In the genomic region with DNA sequence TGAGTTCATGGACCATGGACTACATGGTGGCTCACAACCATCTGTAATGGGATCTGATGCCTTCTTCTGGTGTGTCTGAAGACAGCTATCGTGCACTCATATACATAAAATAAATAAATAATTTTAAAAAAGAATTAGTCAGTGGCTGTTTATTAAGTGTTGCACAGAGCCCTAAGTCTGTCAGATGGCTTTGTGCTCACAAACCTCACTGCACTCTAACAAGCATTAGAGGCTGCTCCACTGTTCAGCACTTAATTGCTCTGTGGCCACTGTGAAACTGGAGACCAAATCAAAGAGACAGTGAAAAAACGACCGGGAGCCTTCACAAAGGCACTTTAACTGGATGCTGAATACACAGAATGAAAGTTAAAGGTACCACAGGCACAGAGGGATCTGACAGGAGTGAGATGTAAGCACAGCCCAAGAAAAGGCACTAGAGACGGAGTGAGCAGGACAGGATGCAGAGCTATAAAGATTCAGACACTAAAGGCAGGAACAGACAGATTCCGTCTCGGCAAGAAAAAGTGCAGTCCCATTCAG, we compare ENCODE assay signal across 10 mouse cellular contexts. TPM values are rescaled to one million over a fixed set of nuclear protein-coding genes. Genes with fewer than 3 reads are reported as not detected.
DNase-seq lines count a peak whose midpoint lies in the region; ATAC-seq and TF ChIP-seq lines count a peak whose summit lies in the region.
"Had no signal": no experiment of that assay in that cellular context is flagged by ENCODE, and none has a peak within 500 bp of the region (broad histone marks: within the 10 kb centered on the region; RNA-seq: fewer than 3 reads in every experiment).

No protein-coding gene starts in this region.

- no peak overlapping the region for H3K9ac ChIP-seq in heart, embryonic 11.5 days (ENCODE audit: low read depth, low read length)
- H3K9ac ChIP-seq in embryonic facial prominence, embryonic 14.5 days (ENCODE audit: low read depth, low read length), result no peak overlapping the region

- H3K4me1 ChIP-seq in heart, embryonic 11.5 days (ENCODE audit: control insufficient read depth, insufficient read depth, low read length), result peaks cover 3% of the 10 kb centered on the region; the same call in 1 of the 2 replicates
- 0 out of 2 replicates have a peak, but pooled peaks cover 6% of the 10 kb centered on the region for H3K4me1 ChIP-seq in embryonic facial prominence, embryonic 14.5 days (ENCODE audit: control insufficient read depth, insufficient read depth, low read length)

- DNase-seq in heart, postnatal 10 days, result no peak
- no peak for DNase-seq in layer of hippocampus, adult 2 months (ENCODE audit: low spot score in 2 of 2)
- DNase-seq in layer of hippocampus, postnatal 36 days, result no peak
- DNase-seq in embryonic facial prominence, embryonic 14.5 days (ENCODE audit: low spot score), result peak; percentile 19
- DNase-seq in mesoderm, embryonic 11.5 days (ENCODE audit: low read depth, low spot score), result peak; percentile 28
- DNase-seq in ovary, postnatal 14 days (ENCODE audit: low spot score), result no peak
- DNase-seq: liver; thymus, postnatal 25 days had no signal

- ATAC-seq in heart, embryonic 11.5 days (replicated peaks; ENCODE audit: insufficient number of reproducible peaks, low FRiP score, low TSS enrichment), result no peak
- ATAC-seq in embryonic facial prominence, embryonic 14.5 days (ENCODE audit: low read depth), result no peak
- no peak for ATAC-seq in cerebellum, adult (ENCODE audit: insufficient number of reproducible peaks, low FRiP score, low TSS enrichment)

- no peaks in the 10 kb centered on the region for H3K9me3 ChIP-seq in heart, embryonic 11.5 days (replicated peaks; ENCODE audit: control insufficient read depth, low read length)
- no peaks in the 10 kb centered on the region for H3K9me3 ChIP-seq in embryonic facial prominence, embryonic 14.5 days (ENCODE audit: control insufficient read depth, low read length)

- WGBS in heart, embryonic 11.5 days (ENCODE audit: insufficient replicate concordance), result 55% methylated on average over 6 of the region's 6 CpGs
- WGBS in embryonic facial prominence, embryonic 14.5 days, result 44% methylated on average over 6 of the region's 6 CpGs

- H3K4me3 ChIP-seq in heart, embryonic 11.5 days (ENCODE audit: low read depth, low read length), result no peak overlapping the region
- peak overlapping the region; percentile 13; the same call in 1 of the 2 replicates for H3K4me3 ChIP-seq in layer of hippocampus, adult 2 months
- no peak overlapping the region for H3K4me3 ChIP-seq in embryonic facial prominence, embryonic 14.5 days (ENCODE audit: low read depth, low read length)

- H3K4me2 ChIP-seq in heart, embryonic 11.5 days, result peak overlapping the region; percentile 42
- no peak overlapping the region; the same call in 1 of the 2 replicates for H3K4me2 ChIP-seq in embryonic facial prominence, embryonic 14.5 days (ENCODE audit: low read depth, low read length)

- TF ChIP-seq CTCF in layer of hippocampus, adult 2 months (conservative IDR thresholded peaks at IDR 0.05), result no peak

- H3K27me3 ChIP-seq in heart, embryonic 11.5 days (ENCODE audit: control insufficient read depth, insufficient read depth, low read length), result no peaks in the 10 kb centered on the region
- H3K27me3 ChIP-seq in embryonic facial prominence, embryonic 14.5 days (replicated peaks; ENCODE audit: control insufficient read depth, insufficient read depth, low read length), result no peaks in the 10 kb centered on the region

- no peaks in the 10 kb centered on the region for H3K36me3 ChIP-seq in heart, embryonic 11.5 days (ENCODE audit: control insufficient read depth, insufficient read depth, low read length)
- peaks cover 22% of the 10 kb centered on the region; the same call in 1 of the 2 replicates for H3K36me3 ChIP-seq in embryonic facial prominence, embryonic 14.5 days (ENCODE audit: control insufficient read depth, insufficient read depth, low read length)

- intact Hi-C loops in heart, postnatal 10 days (cut with DNase I), result loop anchor here (5.0 kb wide), 1 partner anchor 32 kb away; no protein-coding TSS in a partner anchor

- no peak overlapping the region for H3K27ac ChIP-seq in heart, embryonic 11.5 days (ENCODE audit: low read depth, low read length)
- H3K27ac ChIP-seq in layer of hippocampus, adult 2 months, result peak overlapping the region; percentile 15; the same call in 1 of the 2 replicates
- no peak overlapping the region for H3K27ac ChIP-seq in embryonic facial prominence, embryonic 14.5 days (replicated peaks; ENCODE audit: low read depth, low read length)

RNA-seq across cellular contexts. Expression of a gene that starts 3.1 kb away (rescaled TPM):
- polyA plus RNA-seq in heart, embryonic 11.5 days (2014; fragmentation: Nextera tagmentation; extraction: Ambion mirVana), result 49.2 and 55.8 TPM in 2 replicates
- 100 to 1,000 TPM; 144 to 148 TPM for total RNA-seq in heart, postnatal 10 days (2021)
- 10 to 100 TPM; 26.1 to 27.2 TPM for total RNA-seq in layer of hippocampus, adult 2 months (2021)
- 10 to 100 TPM; 24.9 to 28.4 TPM for total RNA-seq in layer of hippocampus, postnatal 36 days (2021)
- 35.5 and 48.7 TPM in 2 replicates for polyA plus RNA-seq in embryonic facial prominence, embryonic 14.5 days (2014; fragmentation: Nextera tagmentation; extraction: Ambion mirVana)

RNA-seq across cellular contexts. Expression of a gene that starts 54.4 kb away (rescaled TPM):
- polyA plus RNA-seq in heart, embryonic 11.5 days (2014; fragmentation: Nextera tagmentation; extraction: Ambion mirVana), result 26.7 and 26.8 TPM in 2 replicates
- 1 to 10 TPM; 6.6 to 7.7 TPM for total RNA-seq in heart, postnatal 10 days (2021)
- 1 to 10 TPM; 1.3 to 1.5 TPM for total RNA-seq in layer of hippocampus, adult 2 months (2021)
- 1 to 10 TPM in 1 of 2 experiments, under 1 TPM in 1; 0.77 to 1.5 TPM for total RNA-seq in layer of hippocampus, postnatal 36 days (2021)
- 10.0 and 13.0 TPM in 2 replicates for polyA plus RNA-seq in embryonic facial prominence, embryonic 14.5 days (2014; fragmentation: Nextera tagmentation; extraction: Ambion mirVana)

Comparison
In these comparisons a context has a peak if more than half of its experiments do, and no peak if none do; other contexts are left out.
1. DNase-seq: peak in embryonic facial prominence, embryonic 14.5 days (single experiment) and mesoderm, embryonic 11.5 days (single experiment); none in heart, postnatal 10 days (0 of 2), layer of hippocampus, adult 2 months (0 of 2), layer of hippocampus, postnatal 36 days (0 of 2) and ovary, postnatal 14 days (single experiment).
2. RNA of a gene that starts 3.1 kb away (total RNA-seq): 144 to 148 TPM in heart, postnatal 10 days; 24.9 to 28.4 TPM in layer of hippocampus, postnatal 36 days and 26.1 to 27.2 TPM in layer of hippocampus, adult 2 months; every median in the first group is over 4 times any median in the second.